Mouse (Mus musculus): Measurements from ENCODE around the gene 9530068E07Rik. TPM values are rescaled to one million over a fixed set of nuclear protein-coding genes. Genes with fewer than 3 reads are reported as not detected.
A peak's percentile ranks its signal among the peaks of the same experiment; 100 is the strongest.

9530068E07Rik gene
- total and polyA plus RNA-seq, 3 experiments: 102 to 153 (median 128) TPM

DNA sequence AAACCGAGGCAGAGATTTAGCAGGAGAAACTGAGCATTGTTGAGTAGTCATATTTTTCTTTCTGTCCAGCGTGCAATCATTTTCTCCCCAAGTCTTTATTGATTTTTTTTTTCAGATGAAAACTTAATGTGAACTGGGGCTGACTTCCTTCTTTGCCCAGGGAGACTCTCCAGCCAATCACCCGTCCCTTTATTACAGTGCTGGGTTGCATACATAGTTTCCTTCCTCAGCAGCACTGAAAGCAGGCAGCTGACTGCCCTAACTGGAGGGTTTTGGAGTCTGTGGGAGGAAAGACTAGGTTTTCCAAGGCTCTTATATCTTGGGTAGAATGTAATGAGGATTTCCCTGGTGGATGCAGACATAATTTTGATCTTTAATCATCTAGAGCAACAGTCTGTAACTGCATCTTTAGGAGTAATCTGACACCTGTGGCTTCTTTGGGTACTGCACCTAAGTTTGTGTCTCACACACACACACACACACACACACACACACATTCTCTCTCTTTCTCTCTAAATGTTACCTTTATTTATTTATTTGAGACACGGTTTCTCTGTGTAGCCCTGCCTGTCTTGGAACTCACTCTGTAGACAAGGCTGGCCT, 1.3 kb downstream of the 9530068E07Rik start:
- in situ Hi-C loops (cut with MboI; ENCODE audit: low pct_ligation_motif_present, low pct_unique_long_range_greater_than_20kb, low sequenced_read_pairs): no loop called here
- Histone ChIP-seq H3K27ac (ENCODE audit: insufficient read depth, low read depth) (no peak overlapping the region), H3K4me3 (replicated peaks in 1 of 3; ENCODE audit: low read depth in 2 of 3, low read length in 2 of 3, poor library complexity in 1 of 3) (peak overlapping the region in 2 of 3 experiments; percentile 91 to 98), H3K27me3 (replicated peaks) (no peaks in the 10 kb centered on the region), H3K9me3 (replicated peaks; ENCODE audit: low read length) (peaks cover 2% of the 10 kb centered on the region), H3K4me1 (ENCODE audit: control insufficient read depth in 1 of 2, insufficient read depth in 2 of 2) (peaks cover 6 to 37% of the 10 kb centered on the region in 2 experiments; a peak in 3 of 4 replicates), H3K4me2 (ENCODE audit: insufficient read depth, low read depth, poor library complexity, severe bottlenecking) (peak overlapping the region; percentile 73), H3K9ac (ENCODE audit: insufficient read depth, low read depth) (0 out of 2 replicates have a peak overlapping the region, but pooled peaks have one; percentile 99), H3K79me2 (replicated peaks; ENCODE audit: control insufficient read depth, extremely low read depth, insufficient read depth, poor library complexity, severe bottlenecking) (peaks cover 48% of the 10 kb centered on the region), H3K36me3 (replicated peaks in 1 of 2; ENCODE audit: control insufficient read depth in 1 of 2, insufficient read depth in 1 of 2, low read length in 1 of 2) (peaks cover 2 to 38% of the 10 kb centered on the region in 2 experiments)
- dilution Hi-C loops (cut with MboI; ENCODE audit: extremely low pct_ligation_motif_present, extremely low pct_unique_long_range_greater_than_20kb, low sequenced_read_pairs): no loop called here
- peak; percentile 45 for DNase-seq (ENCODE audit: extremely low read depth)
- TF ChIP-seq CTCF (conservative IDR thresholded peaks at IDR 0.05 in 1 of 2, IDR thresholded peaks at IDR 0.05 in 1 of 2; ENCODE audit: low read depth in 2 of 2, low read length in 2 of 2) (peak in 1 of 2 experiments; percentile 29; a peak in 2 of 4 replicates), KAT2A (IDR thresholded peaks at IDR 0.05; ENCODE audit: insufficient replicate concordance, low read length) (no peak)

DNA sequence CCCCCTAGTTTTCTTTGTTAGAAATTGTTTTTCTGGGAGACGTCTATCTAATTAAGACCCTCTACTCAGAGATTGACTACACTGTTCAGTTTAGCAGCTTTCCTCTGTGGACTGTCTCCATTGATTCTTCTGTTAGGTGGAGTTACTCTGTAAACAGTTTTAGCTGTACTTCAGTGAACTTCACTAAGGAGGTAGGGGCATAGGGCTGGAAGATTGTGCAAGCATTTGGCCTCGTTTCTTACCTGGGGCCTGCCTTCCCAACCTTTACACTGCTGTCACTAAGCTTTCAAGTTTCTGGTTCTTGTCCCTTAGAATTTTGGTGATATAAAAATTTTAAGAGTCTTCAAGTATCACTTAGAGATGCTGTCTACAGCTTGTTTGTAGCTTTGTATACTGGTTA, 5.2 kb downstream of the 9530068E07Rik start:
- Histone ChIP-seq H3K9ac (ENCODE audit: insufficient read depth, low read depth) (no peak overlapping the region), H3K4me1 (ENCODE audit: control insufficient read depth in 1 of 2, insufficient read depth in 2 of 2) (peaks cover 6 to 32% of the 10 kb centered on the region in 2 experiments; a peak in 3 of 4 replicates), H3K27me3 (replicated peaks) (no peaks in the 10 kb centered on the region), H3K27ac (ENCODE audit: insufficient read depth, low read depth) (no peak overlapping the region), H3K36me3 (replicated peaks in 1 of 2; ENCODE audit: control insufficient read depth in 1 of 2, insufficient read depth in 1 of 2, low read length in 1 of 2) (peaks cover 26 to 77% of the 10 kb centered on the region in 2 experiments), H3K79me2 (replicated peaks; ENCODE audit: control insufficient read depth, extremely low read depth, insufficient read depth, poor library complexity, severe bottlenecking) (peaks cover 54% of the 10 kb centered on the region), H3K4me2 (ENCODE audit: insufficient read depth, low read depth, poor library complexity, severe bottlenecking) (no peak overlapping the region), H3K9me3 (replicated peaks; ENCODE audit: low read length) (peaks cover 2% of the 10 kb centered on the region), H3K4me3 (replicated peaks in 1 of 3; ENCODE audit: low read depth in 2 of 3, low read length in 2 of 3, poor library complexity in 1 of 3) (no peak overlapping the region)
- DNase-seq (ENCODE audit: extremely low read depth): no peak
- in situ Hi-C loops (cut with MboI; ENCODE audit: low pct_ligation_motif_present, low pct_unique_long_range_greater_than_20kb, low sequenced_read_pairs) (loop anchor here (25.0 kb wide), 1 partner anchor 861 kb away; no protein-coding TSS in a partner anchor), dilution Hi-C loops (cut with MboI; ENCODE audit: extremely low pct_ligation_motif_present, extremely low pct_unique_long_range_greater_than_20kb, low sequenced_read_pairs) (no loop called here)
- TF ChIP-seq ZKSCAN1 (IDR thresholded peaks at IDR 0.05; ENCODE audit: borderline replicate concordance, low read depth, low read length) (no peak), ZNF384 (IDR thresholded peaks at IDR 0.05; ENCODE audit: low read depth, low read length) (no peak), KAT2A (IDR thresholded peaks at IDR 0.05; ENCODE audit: insufficient replicate concordance, low read length) (no peak), ETS1 (conservative IDR thresholded peaks at IDR 0.05; ENCODE audit: low read depth, low read length) (no peak), MEF2A (IDR thresholded peaks at IDR 0.05; ENCODE audit: borderline replicate concordance, low read depth, low read length) (no peak), MAZ (IDR thresholded peaks at IDR 0.05; ENCODE audit: low read depth, low read length) (no peak), MAX (IDR thresholded peaks at IDR 0.05; ENCODE audit: low read length) (no peak), JUN (IDR thresholded peaks at IDR 0.05; ENCODE audit: insufficient read depth, low read depth, low read length) (no peak), MYC (IDR thresholded peaks at IDR 0.05; ENCODE audit: low read depth, low read length) (no peak), GABPA (IDR thresholded peaks at IDR 0.05; ENCODE audit: insufficient replicate concordance, low read depth, low read length) (no peak), ZMIZ1 (IDR thresholded peaks at IDR 0.05; ENCODE audit: low read depth, low read length) (no peak), ELF1 (IDR thresholded peaks at IDR 0.05; ENCODE audit: low read depth, low read length) (no peak)
